ENCODE assay signal across 15 mouse cellular contexts in the genomic region with DNA sequence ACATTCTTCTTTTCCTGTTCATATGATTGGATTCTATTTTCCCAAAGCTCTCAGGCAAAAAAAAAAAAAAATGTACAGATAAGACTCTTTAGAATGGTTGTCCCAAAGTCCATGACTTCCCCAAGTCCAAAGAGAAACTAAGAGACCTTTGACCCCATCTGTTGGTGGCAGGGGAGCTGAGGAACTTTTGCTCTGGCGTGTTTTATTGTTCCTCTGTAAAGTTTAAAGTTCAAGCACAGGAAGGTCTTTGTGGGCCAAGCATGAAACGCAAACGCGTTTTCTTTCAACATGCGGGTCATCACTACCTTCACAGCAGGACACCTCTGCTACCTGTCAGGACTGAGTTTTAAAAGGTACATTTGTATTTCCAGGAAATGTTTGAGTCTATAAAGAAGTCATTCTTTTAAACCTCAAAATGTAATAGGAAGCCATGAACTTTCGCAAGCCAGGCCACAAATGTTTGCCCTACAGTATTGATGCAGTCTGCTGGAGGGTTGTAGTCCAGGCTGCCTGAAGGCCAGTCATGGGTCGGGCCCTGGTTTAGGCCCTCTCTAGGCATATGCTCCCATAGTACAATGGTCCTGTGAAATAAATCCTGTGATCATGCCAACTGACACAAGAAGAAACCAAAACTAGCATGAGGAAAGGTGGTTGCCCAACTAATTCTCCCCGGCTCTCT.
DNase-seq lines count a peak whose midpoint lies in the region; ATAC-seq and TF ChIP-seq lines count a peak whose summit lies in the region.
"Had no signal": no experiment of that assay in that cellular context is flagged by ENCODE, and none has a peak within 500 bp of the region (broad histone marks: within the 10 kb centered on the region; RNA-seq: fewer than 3 reads in every experiment).

No protein-coding gene starts in this region.

- peak; percentile 8; the same call in 1 of the 2 replicates for ATAC-seq in lung, postnatal 0 days
- ATAC-seq in intestine, embryonic 14.5 days (replicated peaks; ENCODE audit: low FRiP score, low TSS enrichment, low read depth), result no peak
- peak; percentile 83 for ATAC-seq in liver, embryonic 12.5 days
- ATAC-seq: forebrain, embryonic 15.5 days; Patski had no signal

- peak; percentile 13 for DNase-seq in lung, postnatal 0 days (ENCODE audit: low spot score)
- DNase-seq in lung, adult 2 months, result no peak
- peak; percentile 33 for DNase-seq in intestine, embryonic 14.5 days (ENCODE audit: low spot score)
- peak; percentile 82 for DNase-seq in yolk sac, embryonic 10.5 days (ENCODE audit: low spot score)
- no peak for DNase-seq in cerebellum, adult 11 months
- no peak for DNase-seq in left cerebral cortex, postnatal 14 days (ENCODE audit: low spot score in 2 of 2)
- DNase-seq: cerebellum, postnatal 14 days; gastrocnemius, postnatal 10 days; thymus, postnatal 25 days had no signal

- WGBS in lung, postnatal 0 days, result 79% methylated on average over 8 of the region's 8 CpGs
- WGBS in lung, adult 2 months, result 81% methylated on average over 8 of the region's 8 CpGs
- whole genome bisulfite sequencing in intestine, embryonic 14.5 days, result 72% methylated on average over 8 of the region's 8 CpGs
- WGBS in liver, embryonic 12.5 days (ENCODE audit: insufficient replicate concordance), result 78% methylated on average over 8 of the region's 8 CpGs

- no peak for TF ChIP-seq CTCF in lung, postnatal 0 days (IDR thresholded peaks at IDR 0.05)
- no peak for TF ChIP-seq CTCF in lung, adult 2 months (IDR thresholded peaks at IDR 0.05; ENCODE audit: insufficient read depth, low read length)

- H3K4me2 ChIP-seq in lung, postnatal 0 days (replicated peaks; ENCODE audit: low read depth, low read length), result no peak overlapping the region
- H3K4me2 ChIP-seq in intestine, embryonic 14.5 days (ENCODE audit: low read length), result no peak overlapping the region
- no peak overlapping the region for H3K4me2 ChIP-seq in liver, embryonic 12.5 days
- H3K4me2 ChIP-seq: embryonic facial prominence, embryonic 15.5 days; forebrain, embryonic 15.5 days; limb, embryonic 12.5 days had no signal

- no peaks in the 10 kb centered on the region for H3K9me3 ChIP-seq in lung, postnatal 0 days (ENCODE audit: low read length)
- H3K9me3 ChIP-seq in intestine, embryonic 14.5 days (ENCODE audit: control insufficient read depth, low read length), result no peaks in the 10 kb centered on the region
- H3K9me3 ChIP-seq in liver, embryonic 12.5 days (replicated peaks), result no peaks in the 10 kb centered on the region
- H3K9me3 ChIP-seq: embryonic facial prominence, embryonic 15.5 days; forebrain, embryonic 15.5 days; limb, embryonic 12.5 days; megakaryocyte, embryonic 14.5 days had no signal

- no peaks in the 10 kb centered on the region for H3K27me3 ChIP-seq in lung, postnatal 0 days (replicated peaks; ENCODE audit: insufficient read depth, low read length)
- no peaks in the 10 kb centered on the region for H3K27me3 ChIP-seq in intestine, embryonic 14.5 days (replicated peaks; ENCODE audit: control insufficient read depth, insufficient read depth, low read length)
- 0 out of 2 replicates have a peak, but pooled peaks cover 4% of the 10 kb centered on the region for H3K27me3 ChIP-seq in liver, embryonic 12.5 days (replicated peaks)
- H3K27me3 ChIP-seq: embryonic facial prominence, embryonic 15.5 days; forebrain, embryonic 15.5 days; limb, embryonic 12.5 days; Patski had no signal

- TF ChIP-seq EP300 in lung, postnatal 0 days (IDR thresholded peaks at IDR 0.05), result no peak

- TF ChIP-seq POLR2A in lung, adult 2 months (IDR thresholded peaks at IDR 0.05; ENCODE audit: borderline replicate concordance, extremely low read depth, low read depth, low read length), result no peak

- H3K27ac ChIP-seq in lung, postnatal 0 days (ENCODE audit: low read length), result 0 out of 2 replicates have a peak overlapping the region, but pooled peaks have one; percentile 23
- no peak overlapping the region for H3K27ac ChIP-seq in intestine, embryonic 14.5 days (ENCODE audit: low read depth)
- H3K27ac ChIP-seq in liver, embryonic 12.5 days, result peak overlapping the region; percentile 70
- H3K27ac ChIP-seq: embryonic facial prominence, embryonic 15.5 days; forebrain, embryonic 15.5 days; limb, embryonic 12.5 days had no signal

- H3K4me3 ChIP-seq in lung, postnatal 0 days (ENCODE audit: low read depth, low read length), result no peak overlapping the region
- H3K4me3 ChIP-seq in lung, adult 2 months (replicated peaks; ENCODE audit: extremely low read depth, low read depth, low read length), result no peak overlapping the region
- no peak overlapping the region for H3K4me3 ChIP-seq in intestine, embryonic 14.5 days (ENCODE audit: low read depth, low read length)
- H3K4me3 ChIP-seq in liver, embryonic 12.5 days, result no peak overlapping the region
- H3K4me3 ChIP-seq: embryonic facial prominence, embryonic 15.5 days; forebrain, embryonic 15.5 days; limb, embryonic 12.5 days; megakaryocyte, embryonic 14.5 days had no signal

- H3K9ac ChIP-seq in lung, postnatal 0 days (replicated peaks; ENCODE audit: low read depth), result no peak overlapping the region
- H3K9ac ChIP-seq in intestine, embryonic 14.5 days (ENCODE audit: low read length), result no peak overlapping the region
- no peak overlapping the region for H3K9ac ChIP-seq in liver, embryonic 12.5 days
- H3K9ac ChIP-seq: embryonic facial prominence, embryonic 15.5 days; forebrain, embryonic 15.5 days; limb, embryonic 12.5 days had no signal

- no peaks in the 10 kb centered on the region for H3K36me3 ChIP-seq in lung, postnatal 0 days (ENCODE audit: insufficient read depth, low read length)
- H3K36me3 ChIP-seq in intestine, embryonic 14.5 days (ENCODE audit: control insufficient read depth, insufficient read depth, low read length), result no peaks in the 10 kb centered on the region
- H3K36me3 ChIP-seq in liver, embryonic 12.5 days, result no peaks in the 10 kb centered on the region
- H3K36me3 ChIP-seq: embryonic facial prominence, embryonic 15.5 days; forebrain, embryonic 15.5 days; limb, embryonic 12.5 days had no signal

- no peaks in the 10 kb centered on the region for H3K4me1 ChIP-seq in lung, postnatal 0 days (ENCODE audit: insufficient read depth, low read depth, low read length)
- no peaks in the 10 kb centered on the region for H3K4me1 ChIP-seq in lung, adult 2 months (ENCODE audit: control insufficient read depth, insufficient read depth, low read length)
- H3K4me1 ChIP-seq in intestine, embryonic 14.5 days (replicated peaks; ENCODE audit: control insufficient read depth, insufficient read depth, low read length), result no peaks in the 10 kb centered on the region
- 0 out of 2 replicates have a peak, but pooled peaks cover 8% of the 10 kb centered on the region for H3K4me1 ChIP-seq in liver, embryonic 12.5 days

- intact Hi-C loops in left cerebral cortex, postnatal 14 days (cut with DNase I), result no loop called here

Comparison
In these comparisons a context has a peak if more than half of its experiments do, and no peak if none do; other contexts are left out.
1. DNase-seq: peak in lung, postnatal 0 days (single experiment), intestine, embryonic 14.5 days (single experiment) and yolk sac, embryonic 10.5 days (single experiment); none in lung, adult 2 months (single experiment), cerebellum, adult 11 months (single experiment) and left cerebral cortex, postnatal 14 days (0 of 2).